Mouse (Mus musculus) induced T-regulatory cell, adult 2 months (primary cell): Measurements from ENCODE around the gene Mogs.

Source experiments
- DNase-seq: peaks from one replicate; pipeline ENCODE4 v3.0.0-alpha.2; 2012; ENCODE audit warnings: low read depth

The Mogs gene

GRCm38 (mm10) chr6:83121863-83122710, 6.8 kb downstream of the Mogs start:
- peak; percentile 23 for DNase-seq

GRCm38 (mm10) chr6:83122961-83123360, 7.7 kb downstream of the Mogs start:
- DNase-seq, result no peak

GRCm38 (mm10) chr6:83124851-83125312, 9.6 kb downstream of the Mogs start:
- DNase-seq, result peak; percentile 98

- no peak for DNase-seq
Measured at GRCm38 (mm10) chr6:83125331-83125730, 10.0 kb downstream of the Mogs start, which contains the start of gene Ino80b. TSS of gene Ino80b (minus strand) at chr6:83125431.

GRCm38 (mm10) chr6:83127419-83127818, 12.1 kb downstream of the Mogs start:
- peak; percentile 30 for DNase-seq

GRCm38 (mm10) chr6:83131469-83132034, 16.3 kb downstream of the Mogs start:
- no peak for DNase-seq

GRCm38 (mm10) chr6:83132176-83132919, 17.1 kb downstream of the Mogs start:
- DNase-seq, result no peak

- no peak for DNase-seq
Measured at GRCm38 (mm10) chr6:83134226-83134625, 18.9 kb downstream of the Mogs start.

- DNase-seq, result no peak
Measured at GRCm38 (mm10) chr6:83134951-83135513, 19.7 kb downstream of the Mogs start, which contains the start of gene Rtkn. TSS of gene Rtkn (plus strand) at chr6:83135463.

GRCm38 (mm10) chr6:83135571-83136161, 20.4 kb downstream of the Mogs start:
- peak; percentile 36 for DNase-seq

GRCm38 (mm10) chr6:83136291-83136880, 21.1 kb downstream of the Mogs start:
- DNase-seq, result no peak

GRCm38 (mm10) chr6:83136881-83137575, 21.7 kb downstream of the Mogs start:
- DNase-seq, result no peak

- no peak for DNase-seq
Measured at GRCm38 (mm10) chr6:83137576-83137950, 22.3 kb downstream of the Mogs start.

- peak; percentile 40 for DNase-seq
Measured at GRCm38 (mm10) chr6:83138056-83138455, 22.8 kb downstream of the Mogs start.

- DNase-seq, result no peak
Measured at GRCm38 (mm10) chr6:83140044-83140443, 24.7 kb downstream of the Mogs start.

GRCm38 (mm10) chr6:83141636-83142035, 26.3 kb downstream of the Mogs start:
- DNase-seq, result no peak

- no peak for DNase-seq
Measured at GRCm38 (mm10) chr6:83142211-83142731, 27.0 kb downstream of the Mogs start.

- no peak for DNase-seq
Measured at GRCm38 (mm10) chr6:83142886-83143285, 27.6 kb downstream of the Mogs start.

GRCm38 (mm10) chr6:83145209-83145608, 29.9 kb downstream of the Mogs start:
- no peak for DNase-seq

GRCm38 (mm10) chr6:83145805-83146204, 30.5 kb downstream of the Mogs start:
- no peak for DNase-seq

GRCm38 (mm10) chr6:83147280-83147679, 32.0 kb downstream of the Mogs start:
- DNase-seq, result no peak
